Mouse (Mus musculus) midbrain, embryonic 16.5 days (tissue): ENCODE measurements around the gene Drd5. TPM values are rescaled to one million over a fixed set of nuclear protein-coding genes. Genes with fewer than 3 reads are reported as not detected.

Experiments used
- ATAC-seq: fragments of 200-750 bp; cut with Nextera tagmentation; 2 replicates; pipeline ENCODE4 v1.8.0; 2017; ENCODE audit warnings: moderate TSS enrichment
- H3K27ac ChIP-seq: fragments of 300-500 bp; sonication (generic); 2 replicates; pipeline ENCODE4 v1.5.1; 2014; ENCODE audit warnings: mild to moderate bottlenecking, low read length, mixed read lengths
- H3K27me3 ChIP-seq: fragments of 300-500 bp; sonication (generic); 2 replicates; pipeline ENCODE4 v1.6.1; 2014; ENCODE audit warnings: low read depth, low read length, mixed read lengths; ENCODE audit not compliant: control insufficient read depth, insufficient read depth
- H3K36me3 ChIP-seq: fragments of 300-500 bp; sonication (generic); 2 replicates; pipeline ENCODE4 v1.6.1; 2014; ENCODE audit warnings: mild to moderate bottlenecking, low read length, moderate library complexity, mixed read lengths; ENCODE audit not compliant: control insufficient read depth, insufficient read depth
- H3K4me1 ChIP-seq: fragments of 300-500 bp; sonication (generic); 2 replicates; pipeline ENCODE4 v1.6.1; 2014; ENCODE audit warnings: mild to moderate bottlenecking, low read length, mixed read lengths; ENCODE audit not compliant: control insufficient read depth, insufficient read depth
- H3K4me2 ChIP-seq: fragments of 300-500 bp; sonication (generic); 2 replicates; pipeline ENCODE4 v1.6.1; 2014; ENCODE audit warnings: mild to moderate bottlenecking, low read length, mixed read lengths
- H3K4me3 ChIP-seq: fragments of 300-500 bp; sonication (generic); 2 replicates; pipeline ENCODE4 v1.5.1; 2014; ENCODE audit warnings: low read depth, mild to moderate bottlenecking, low read length, moderate library complexity, mixed read lengths
- H3K9ac ChIP-seq: fragments of 300-500 bp; sonication (generic); 2 replicates; pipeline ENCODE4 v1.6.1; 2014; ENCODE audit warnings: low read depth, low read length, mixed read lengths
- H3K9me3 ChIP-seq: fragments of 300-500 bp; sonication (generic); replicated peaks from 2 replicates; pipeline ENCODE4 v1.6.1; 2014; ENCODE audit warnings: mild to moderate bottlenecking, low read length, mixed read lengths; ENCODE audit not compliant: control insufficient read depth, poor library complexity, severe bottlenecking
- WGBS: fragments of 180-500 bp; shearing (Covaris S2); extraction: QIAGEN DNeasy Blood & Tissue Kit; methylation state at CpG from one replicate; pipeline ENCODE4 v1.1.7; 2014; 5-methylcytosine and 5-hydroxymethylcytosine counted together
- polyA plus RNA-seq: library from polyadenylated mRNA; unstranded; fragments of >200 nt; fragmentation: Nextera tagmentation; extraction: Ambion mirVana; gene quantifications from 2 replicates; pipeline ENCODE4 v1.2.1, GENCODE M21; 2015

Gene Drd5
- polyA plus RNA-seq, 1 experiment from 2014 or later = 0.90 TPM

DNA sequence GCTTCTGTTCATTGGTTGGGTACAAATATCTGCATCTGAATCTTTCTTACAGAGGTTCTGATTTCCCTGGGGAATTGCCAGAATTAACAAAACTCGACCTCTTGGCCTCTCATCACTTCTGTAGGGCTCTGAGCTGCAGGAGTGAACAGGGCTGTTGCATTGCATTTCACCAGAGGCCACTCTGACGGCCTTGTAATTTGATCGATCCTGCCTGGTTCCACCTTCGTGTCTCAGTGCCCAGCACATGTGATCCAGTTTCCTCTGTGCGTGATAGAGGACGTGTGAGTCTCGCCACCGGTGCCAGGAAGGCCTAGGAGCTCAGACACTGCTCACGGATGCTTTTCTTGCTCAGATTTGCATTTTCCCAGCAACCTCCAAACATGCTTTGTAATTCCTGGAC is 33.4 kb upstream of the Drd5 start:
- H3K4me3 ChIP-seq = no peak overlapping the region
- no peak for ATAC-seq
- 68% methylated on average over 9 of the region's 9 CpGs for WGBS
- H3K27me3 ChIP-seq = no peaks in the 10 kb centered on the region
- no peaks in the 10 kb centered on the region for H3K36me3 ChIP-seq
- no peaks in the 10 kb centered on the region for H3K9me3 ChIP-seq
- no peak overlapping the region for H3K4me2 ChIP-seq
- no peak overlapping the region for H3K9ac ChIP-seq
- H3K27ac ChIP-seq = no peak overlapping the region
- H3K4me1 ChIP-seq = no peaks in the 10 kb centered on the region

DNA sequence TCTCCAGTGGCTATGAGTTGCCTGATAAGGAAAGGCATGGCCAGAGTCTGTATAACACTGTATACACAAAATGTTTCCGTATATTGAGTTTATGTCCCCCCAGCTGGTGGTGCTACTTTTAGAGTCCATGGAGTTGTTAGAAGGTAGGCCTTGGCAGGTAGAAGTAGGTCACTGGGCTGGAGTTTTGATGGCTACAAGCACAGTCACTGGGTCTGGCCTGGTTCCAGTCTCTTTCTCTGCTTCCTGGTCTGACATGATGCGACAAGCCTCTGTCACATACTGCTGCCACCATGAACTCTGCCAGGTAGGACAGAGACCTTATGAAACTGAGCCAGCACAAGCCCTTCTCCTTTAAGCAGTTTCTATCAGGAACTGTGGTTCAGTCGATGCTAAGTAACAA is 30.7 kb upstream of the Drd5 start:
- Histone ChIP-seq H3K4me2 (no peak overlapping the region), H3K4me1 (no peaks in the 10 kb centered on the region), H3K27me3 (no peaks in the 10 kb centered on the region), H3K36me3 (no peaks in the 10 kb centered on the region), H3K4me3 (no peak overlapping the region), H3K27ac (no peak overlapping the region), H3K9ac (no peak overlapping the region), H3K9me3 (no peaks in the 10 kb centered on the region)
- WGBS = 85% methylated on average over 3 of the region's 3 CpGs
- no peak for ATAC-seq

DNA sequence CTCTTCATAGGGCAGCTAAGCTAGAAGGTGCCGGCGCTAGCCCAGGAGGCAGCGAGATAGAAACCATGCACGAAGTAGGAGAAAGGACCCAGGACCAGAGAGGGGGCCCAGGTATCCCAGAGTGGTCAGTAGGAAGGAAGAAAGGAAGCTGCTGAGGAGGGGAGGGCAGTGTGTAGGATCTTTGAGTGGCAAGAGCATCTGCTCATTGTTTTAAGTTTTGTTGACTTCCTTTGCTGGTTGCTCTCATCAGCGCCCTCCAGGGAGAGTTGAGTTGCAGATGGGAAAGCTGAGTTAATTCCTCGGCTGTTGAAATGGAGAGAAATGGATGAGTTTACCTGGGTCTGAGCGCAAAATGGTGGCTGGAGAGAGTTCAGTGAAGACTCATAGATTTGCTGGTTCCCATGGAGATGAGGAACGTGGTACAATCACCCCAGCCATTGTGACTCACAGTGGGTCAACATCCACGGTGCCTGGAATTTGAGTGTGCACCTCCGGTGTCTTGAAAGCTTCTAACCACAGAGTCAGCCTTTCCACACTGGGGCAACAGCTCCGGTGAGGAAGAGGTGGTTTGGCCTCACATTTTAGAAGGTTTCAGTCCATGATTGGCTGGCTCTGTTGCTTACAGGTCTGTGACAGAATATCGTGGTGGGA is 17.3 kb upstream of the Drd5 start:
- ATAC-seq = no peak
- no peaks in the 10 kb centered on the region for H3K4me1 ChIP-seq
- no peaks in the 10 kb centered on the region for H3K36me3 ChIP-seq
- H3K9ac ChIP-seq = no peak overlapping the region
- 83% methylated on average over 12 of the region's 12 CpGs for WGBS
- H3K4me2 ChIP-seq = no peak overlapping the region
- no peak overlapping the region for H3K27ac ChIP-seq
- no peak overlapping the region for H3K4me3 ChIP-seq
- H3K27me3 ChIP-seq = no peaks in the 10 kb centered on the region
- no peaks in the 10 kb centered on the region for H3K9me3 ChIP-seq

DNA sequence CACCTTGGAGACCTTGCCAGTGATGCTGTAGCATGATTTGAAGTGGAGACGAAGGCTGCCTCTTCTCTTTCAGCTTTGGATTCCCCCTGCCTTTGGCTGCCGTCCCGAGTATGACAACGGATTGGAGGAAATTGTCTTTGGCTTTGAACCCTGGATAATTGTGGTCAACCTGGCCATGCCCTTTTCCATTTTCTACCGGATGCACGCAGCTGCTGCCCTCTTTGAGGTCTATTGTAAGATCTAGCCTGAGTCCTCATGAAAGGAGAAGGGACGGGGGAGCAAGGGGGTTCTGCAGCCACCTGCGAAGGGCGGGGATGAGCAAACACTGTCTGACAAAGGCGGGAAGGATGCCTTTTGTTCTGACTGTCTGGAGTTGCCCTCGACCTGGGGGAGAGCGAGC is 16.5 kb upstream of the Drd5 start:
- H3K9me3 ChIP-seq = no peaks in the 10 kb centered on the region
- H3K4me1 ChIP-seq = no peaks in the 10 kb centered on the region
- H3K4me2 ChIP-seq = no peak overlapping the region
- ATAC-seq = no peak
- H3K9ac ChIP-seq = no peak overlapping the region
- no peak overlapping the region for H3K4me3 ChIP-seq
- WGBS = 19% methylated on average over 12 of the region's 12 CpGs
- no peaks in the 10 kb centered on the region for H3K36me3 ChIP-seq
- H3K27me3 ChIP-seq = no peaks in the 10 kb centered on the region
- H3K27ac ChIP-seq = no peak overlapping the region

DNA sequence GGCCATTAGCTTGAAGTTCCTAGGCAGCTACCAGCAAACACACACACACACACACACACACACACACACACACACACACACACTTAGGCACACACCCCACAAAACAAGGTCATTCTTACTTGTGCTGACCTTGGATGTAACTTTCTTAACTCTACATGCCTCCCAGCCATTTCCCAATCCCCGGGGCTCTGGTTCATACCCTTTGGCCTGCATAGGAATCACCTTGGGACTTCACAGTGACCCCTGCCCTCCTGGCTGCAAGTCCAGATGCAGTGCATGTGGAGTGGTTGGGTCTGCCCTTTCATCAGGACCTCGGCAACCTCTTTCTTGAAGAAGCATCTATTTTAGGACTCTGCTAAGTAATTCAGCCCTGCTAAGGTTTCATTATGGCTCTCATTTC is 13.9 kb upstream of the Drd5 start:
- H3K4me2 ChIP-seq = no peak overlapping the region
- WGBS = 82% methylated on average over 2 of the region's 2 CpGs
- no peak for ATAC-seq

DNA sequence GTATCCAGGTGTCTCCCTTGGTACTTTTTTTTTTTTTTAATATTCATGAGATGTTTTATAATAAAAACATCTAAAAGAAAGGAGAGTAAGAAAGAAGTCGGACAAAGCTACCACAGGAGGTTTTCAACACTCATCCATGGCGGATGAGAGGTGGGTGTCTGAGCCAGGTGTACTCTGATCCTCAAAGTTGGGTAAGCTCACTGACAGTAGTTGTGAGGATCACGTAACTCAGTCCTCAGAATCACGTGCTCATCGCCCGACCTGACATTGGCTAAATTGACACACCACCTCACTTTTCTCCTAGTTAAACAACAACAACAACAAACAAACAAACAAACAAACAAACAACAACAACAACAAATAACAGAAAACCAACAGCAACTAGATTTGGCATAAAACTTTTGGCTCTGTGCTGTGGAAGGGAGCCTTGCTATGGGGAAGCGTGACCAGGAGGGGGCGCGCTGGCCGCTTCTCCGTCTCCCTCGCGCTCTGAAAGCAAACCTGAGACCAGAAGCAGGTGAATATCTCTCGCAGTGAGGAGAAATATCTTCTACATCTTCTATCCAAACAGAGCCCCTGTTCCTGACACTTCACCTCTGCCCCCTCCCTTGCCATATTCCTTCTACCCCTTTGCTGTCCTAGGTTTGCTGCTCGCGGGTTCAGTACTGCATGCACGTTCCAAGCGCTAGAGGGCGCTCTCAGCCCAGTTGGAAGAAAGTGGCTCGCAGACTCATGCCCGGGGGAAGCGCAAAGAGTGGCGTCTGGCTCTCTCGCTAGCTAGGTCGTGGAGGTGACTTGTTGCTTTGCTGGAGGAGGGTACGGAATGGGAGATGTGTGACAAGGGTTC is 11.7 kb upstream of the Drd5 start:
- Histone ChIP-seq H3K9ac (peak overlapping the region; percentile 47; the same call in 1 of the 2 replicates), H3K4me3 (peak overlapping the region; percentile 39), H3K9me3 (no peaks in the 10 kb centered on the region), H3K36me3 (no peaks in the 10 kb centered on the region), H3K27me3 (no peaks in the 10 kb centered on the region), H3K27ac (no peak overlapping the region), H3K4me1 (no peaks in the 10 kb centered on the region), H3K4me2 (peak overlapping the region; percentile 60)
- WGBS = 9% methylated on average over 26 of the region's 26 CpGs
- ATAC-seq = peak; percentile 92

More for the DNA sequence above, 13.9 kb upstream of the Drd5 start:
- Histone ChIP-seq H3K4me3 (no peak overlapping the region), H3K27ac (no peak overlapping the region), H3K27me3 (no peaks in the 10 kb centered on the region), H3K36me3 (no peaks in the 10 kb centered on the region), H3K4me1 (no peaks in the 10 kb centered on the region), H3K9ac (no peak overlapping the region), H3K9me3 (no peaks in the 10 kb centered on the region)

DNA sequence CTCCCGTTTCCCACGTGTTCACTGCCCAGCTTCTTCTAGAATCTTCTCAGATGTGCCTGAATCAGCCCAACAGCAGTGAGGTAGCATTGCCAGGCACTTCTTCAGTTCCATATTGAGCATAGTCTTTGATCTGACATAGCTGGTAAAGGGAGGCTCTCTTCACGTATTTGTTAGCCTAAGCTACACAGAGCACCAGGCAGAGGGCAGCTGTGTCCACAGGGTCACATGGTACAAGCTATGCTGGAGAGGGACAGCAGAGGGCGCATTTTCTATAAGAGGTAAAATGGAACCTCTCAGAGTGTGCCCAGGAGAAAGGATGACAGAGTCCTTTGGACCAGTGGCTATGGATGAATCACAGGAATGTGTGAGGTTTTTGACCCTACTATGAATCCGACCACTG is 10.3 kb upstream of the Drd5 start:
- Histone ChIP-seq H3K36me3 (no peaks in the 10 kb centered on the region), H3K27ac (no peak overlapping the region), H3K4me1 (no peaks in the 10 kb centered on the region), H3K9me3 (no peaks in the 10 kb centered on the region), H3K9ac (no peak overlapping the region), H3K4me2 (no peak overlapping the region), H3K27me3 (no peaks in the 10 kb centered on the region), H3K4me3 (no peak overlapping the region)
- no peak for ATAC-seq
- 53% methylated on average over 5 of the region's 5 CpGs for WGBS

DNA sequence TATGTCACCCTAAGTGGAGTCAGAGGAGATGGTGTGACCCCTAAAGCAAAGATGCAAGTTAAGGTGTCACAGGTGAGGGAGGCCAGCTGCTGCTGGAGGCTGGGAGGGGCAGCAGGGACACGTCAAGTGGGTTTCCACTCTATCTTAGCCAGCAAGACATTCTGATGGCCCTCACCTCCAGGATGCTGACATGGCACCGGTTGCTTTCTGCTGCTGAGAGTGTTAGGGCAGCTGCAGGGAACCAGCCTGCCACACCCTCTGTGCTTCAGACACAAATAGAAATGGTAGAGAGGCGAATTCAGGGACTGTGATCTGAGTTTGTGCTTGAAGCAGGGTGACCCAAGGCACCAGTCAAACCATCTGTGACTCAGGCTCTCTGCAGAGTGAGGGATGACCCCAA is 9.4 kb upstream of the Drd5 start:
- WGBS = 68% methylated on average over 3 of the region's 3 CpGs
- no peak for ATAC-seq
- Histone ChIP-seq H3K9me3 (no peaks in the 10 kb centered on the region), H3K27me3 (no peaks in the 10 kb centered on the region), H3K27ac (no peak overlapping the region), H3K4me1 (no peaks in the 10 kb centered on the region), H3K4me3 (no peak overlapping the region), H3K9ac (no peak overlapping the region), H3K36me3 (no peaks in the 10 kb centered on the region), H3K4me2 (no peak overlapping the region)

DNA sequence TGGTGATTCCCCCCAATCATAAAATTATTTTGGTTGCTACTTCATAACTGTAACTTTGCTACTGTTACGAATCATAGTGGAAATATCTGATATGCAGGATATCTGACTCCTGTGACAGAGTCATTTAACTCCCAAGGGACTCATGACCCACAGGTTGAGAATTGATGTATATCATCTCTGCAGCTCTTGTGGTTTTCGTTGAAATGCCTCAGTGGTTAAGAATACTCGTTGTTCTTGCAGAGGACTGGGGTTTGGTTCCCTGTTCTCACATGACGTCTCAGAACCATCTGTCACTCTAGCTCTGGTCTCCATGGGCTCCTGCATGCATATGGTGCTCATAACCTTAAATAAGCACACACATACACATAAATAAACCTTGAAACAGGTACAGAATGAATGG is 14.2 kb downstream of the Drd5 start:
- no peaks in the 10 kb centered on the region for H3K36me3 ChIP-seq
- no peak for ATAC-seq
- H3K4me3 ChIP-seq = no peak overlapping the region
- no peak overlapping the region for H3K27ac ChIP-seq
- no peaks in the 10 kb centered on the region for H3K27me3 ChIP-seq
- no peak overlapping the region for H3K9ac ChIP-seq
- H3K4me1 ChIP-seq = no peaks in the 10 kb centered on the region
- no peak overlapping the region for H3K4me2 ChIP-seq
- WGBS = 81% methylated on average over 4 of the region's 4 CpGs
- no peaks in the 10 kb centered on the region for H3K9me3 ChIP-seq
